Mouse (Mus musculus): ENCODE results near the gene Il9.

Gene Il9

DNA sequence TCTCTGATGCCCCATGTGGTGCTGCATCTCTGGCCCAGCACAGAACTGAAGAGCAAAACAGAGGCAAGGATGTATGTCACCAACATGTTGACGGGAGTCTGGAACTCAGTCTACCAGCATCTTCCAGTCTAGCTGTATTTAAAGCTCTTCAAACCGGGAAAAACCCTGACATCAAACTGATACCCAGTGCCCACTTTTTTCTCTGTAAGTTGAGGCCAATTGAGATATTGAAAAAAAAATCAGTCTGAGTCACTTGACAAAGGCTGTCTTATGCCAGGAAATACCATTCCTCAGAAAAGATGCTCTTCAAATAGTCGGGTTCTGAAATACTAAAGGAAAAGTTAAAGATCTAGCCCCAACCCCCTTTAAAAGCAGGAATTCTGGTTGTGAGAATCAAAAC lies at the start of gene Il9:
Il9 (minus strand) TSS at position 101 of the 400 bp plus-strand sequence.
- DNase-seq = no peak

- no peak for DNase-seq
Measured at GRCm38 (mm10) chr13:56529685-56530084, 47.6 kb upstream of the Il9 start.

- no peak for DNase-seq
Measured at GRCm38 (mm10) chr13:56529031-56529430, 47.0 kb upstream of the Il9 start.

DNA sequence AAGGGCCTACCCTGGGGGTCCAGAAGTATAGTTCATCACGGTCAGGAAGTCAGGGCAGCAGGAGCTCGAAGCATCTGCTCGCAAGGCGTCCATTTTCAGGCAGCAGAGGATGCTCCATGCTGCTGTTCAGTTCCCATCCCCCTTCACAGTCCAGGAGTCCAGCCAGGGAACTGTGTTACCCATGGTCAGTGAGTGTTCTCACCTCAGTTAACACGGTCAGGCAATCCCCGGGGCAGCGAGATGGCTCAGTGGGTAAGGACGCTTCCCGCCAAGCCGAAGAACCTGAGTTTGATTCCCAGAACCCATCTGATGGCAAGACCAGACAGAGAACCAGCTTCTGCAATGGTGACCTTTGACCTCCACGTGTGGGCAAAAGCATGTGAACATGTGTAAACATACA lies 46.2 kb upstream of the Il9 start:
- peak in 1 of 2 experiments; percentile 61 for DNase-seq

DNA sequence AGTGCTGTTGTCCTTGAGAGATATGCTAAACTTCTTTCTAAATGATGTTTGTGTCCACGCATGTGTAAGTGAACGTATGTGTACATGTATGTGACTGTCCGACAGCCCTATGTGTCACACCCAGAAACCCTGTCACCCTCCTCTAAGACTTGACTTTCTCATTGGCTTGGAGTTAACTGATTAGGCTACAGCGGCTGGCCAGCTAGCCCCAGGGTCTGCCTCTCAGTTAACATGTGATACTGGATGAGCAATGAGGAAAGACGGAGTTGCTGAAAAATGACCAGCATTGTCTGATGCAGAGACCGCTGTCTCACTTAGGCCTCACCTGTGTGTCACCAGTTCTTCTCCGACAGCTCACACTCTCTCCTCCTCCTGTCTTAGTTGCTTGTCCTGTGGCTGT lies 45.8 kb upstream of the Il9 start:
- no peak for DNase-seq

GRCm38 (mm10) chr13:56526871-56527270 lies 44.8 kb upstream of the Il9 start:
- no peak for DNase-seq

- DNase-seq = peak in 1 of 2 experiments; percentile 8
Measured at GRCm38 (mm10) chr13:56522821-56523167, 40.7 kb upstream of the Il9 start.

DNA sequence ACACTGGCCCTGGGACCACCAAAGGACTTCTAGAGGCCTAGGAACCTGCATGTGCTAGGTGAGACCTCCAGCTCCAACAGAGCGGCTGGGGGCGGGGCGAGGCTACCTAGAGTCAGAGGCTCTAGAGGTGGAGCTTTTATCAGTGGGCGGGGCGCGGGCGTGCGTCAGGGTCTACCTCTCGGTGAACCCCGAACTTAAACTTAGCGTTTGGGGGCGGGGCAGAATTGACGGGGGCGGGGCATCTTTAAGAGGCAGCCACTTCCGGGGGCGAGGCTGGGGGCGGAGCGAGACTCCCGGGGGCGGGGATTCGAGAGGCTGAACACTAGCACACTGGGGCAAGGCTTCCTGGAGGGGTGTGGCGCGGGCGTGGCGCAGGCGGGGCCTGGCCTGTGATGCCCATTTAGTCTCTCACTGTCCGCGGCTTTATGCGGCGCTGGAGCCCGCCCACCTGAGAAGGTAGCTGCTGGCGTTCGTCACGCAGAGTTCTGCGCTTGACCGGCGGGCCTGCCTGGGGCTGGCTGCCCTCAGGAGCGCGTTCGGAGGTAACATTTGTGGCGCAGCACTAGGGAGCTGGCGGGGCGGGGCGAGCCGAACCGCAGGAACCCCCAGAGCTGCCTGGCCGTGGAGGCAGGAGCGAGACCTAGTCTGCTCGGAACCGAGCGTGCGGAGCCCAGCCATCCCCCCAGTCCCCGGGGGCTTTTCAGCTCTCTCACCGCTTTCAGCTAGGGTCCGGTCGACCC lies 40.2 kb upstream of the Il9 start, which contains the start of gene Fbxl21:
Fbxl21 (plus strand) TSS at position 392 of the 740 bp plus-strand sequence.
- peak; percentile 96 to 98 for DNase-seq

DNA sequence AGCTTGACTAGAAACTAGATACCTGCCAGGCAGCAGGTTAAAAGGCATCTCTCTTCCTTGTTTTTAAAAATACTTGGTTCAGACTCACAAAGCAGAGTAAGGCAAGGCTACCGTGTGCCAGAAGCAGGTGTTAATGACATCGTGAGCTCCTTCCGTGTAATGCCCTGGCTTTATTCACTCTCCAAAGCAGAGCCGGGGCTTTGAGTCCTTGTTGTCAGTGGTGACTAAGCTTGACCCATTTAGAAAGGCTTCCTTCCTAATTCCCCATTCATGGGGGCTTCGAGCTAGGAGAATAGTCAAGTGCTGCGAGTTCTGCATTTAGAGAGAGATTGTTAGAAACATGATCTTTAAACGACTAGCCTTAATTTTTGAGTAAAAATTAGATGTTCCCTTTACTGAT lies 34.8 kb upstream of the Il9 start:
- DNase-seq = no peak

DNA sequence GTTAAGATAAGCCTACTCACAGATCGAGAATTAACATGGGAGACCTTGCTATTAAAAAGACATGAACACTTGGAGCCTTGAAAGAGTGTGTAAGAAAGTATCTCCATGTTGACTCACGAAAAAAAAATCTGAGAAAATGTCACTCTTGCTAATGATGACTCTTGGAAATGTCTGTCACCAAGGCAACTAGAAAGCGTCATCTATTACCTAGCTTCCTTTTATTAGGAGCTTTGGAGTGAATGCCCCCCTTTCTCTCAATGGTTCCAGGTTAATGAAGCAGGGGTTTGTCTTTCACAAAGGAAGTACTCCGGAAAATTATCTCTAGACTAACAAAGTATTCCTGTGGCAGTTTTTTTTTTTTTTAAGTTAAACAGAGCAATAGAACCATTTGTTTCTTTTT lies 34.3 kb upstream of the Il9 start:
- DNase-seq = no peak

DNA sequence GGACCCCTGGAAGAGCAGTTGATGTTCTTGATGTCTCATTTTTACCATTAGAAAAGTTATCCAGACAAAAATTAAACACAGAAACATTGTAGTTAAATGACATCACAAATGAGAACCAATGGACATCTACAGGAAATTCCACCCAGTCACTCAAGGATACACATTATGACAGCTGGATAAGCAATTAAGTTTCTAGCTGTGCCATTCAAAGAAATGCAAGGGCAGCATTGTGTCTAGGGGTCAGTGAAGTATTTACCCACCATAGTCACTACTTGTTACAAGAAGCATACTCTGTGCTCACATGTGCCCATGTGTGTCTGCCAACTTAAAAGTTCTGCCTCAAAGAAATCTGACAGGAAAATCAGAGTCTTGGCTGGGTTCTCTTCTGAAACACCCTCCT lies 31.5 kb upstream of the Il9 start:
- no peak for DNase-seq

GRCm38 (mm10) chr13:56509796-56510195 lies 27.8 kb upstream of the Il9 start:
- DNase-seq = peak; percentile 66 to 69

GRCm38 (mm10) chr13:56506871-56507496 lies 24.9 kb upstream of the Il9 start:
- no peak for DNase-seq

- no peak for DNase-seq
Measured at GRCm38 (mm10) chr13:56501866-56502420, 19.9 kb upstream of the Il9 start.

- DNase-seq = no peak
Measured at GRCm38 (mm10) chr13:56500636-56501035, 18.6 kb upstream of the Il9 start.

GRCm38 (mm10) chr13:56500132-56500531 lies 18.1 kb upstream of the Il9 start:
- DNase-seq = peak; percentile 17 to 56

DNA sequence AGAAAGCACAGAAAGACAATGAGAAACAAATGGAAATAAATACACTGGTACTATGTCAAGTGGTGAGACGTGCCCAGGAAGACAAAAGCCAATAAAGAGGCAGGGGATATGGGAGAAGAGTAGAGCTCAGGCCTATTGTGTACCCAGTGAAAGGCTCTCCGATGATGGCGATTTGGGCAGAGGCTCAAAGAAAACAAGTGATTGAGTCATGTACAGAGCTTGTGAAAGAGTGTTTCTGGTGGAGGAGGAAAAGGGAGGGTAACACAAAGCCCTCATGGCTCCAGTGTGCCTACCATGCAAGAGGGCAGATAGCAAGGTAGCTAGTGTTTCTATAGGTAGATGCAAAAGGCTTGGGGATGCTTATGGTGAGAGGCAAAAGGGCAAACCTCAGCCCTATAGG lies 12.4 kb upstream of the Il9 start:
- no peak for DNase-seq

GRCm38 (mm10) chr13:56488012-56488411 lies 6.0 kb upstream of the Il9 start:
- DNase-seq = no peak

DNA sequence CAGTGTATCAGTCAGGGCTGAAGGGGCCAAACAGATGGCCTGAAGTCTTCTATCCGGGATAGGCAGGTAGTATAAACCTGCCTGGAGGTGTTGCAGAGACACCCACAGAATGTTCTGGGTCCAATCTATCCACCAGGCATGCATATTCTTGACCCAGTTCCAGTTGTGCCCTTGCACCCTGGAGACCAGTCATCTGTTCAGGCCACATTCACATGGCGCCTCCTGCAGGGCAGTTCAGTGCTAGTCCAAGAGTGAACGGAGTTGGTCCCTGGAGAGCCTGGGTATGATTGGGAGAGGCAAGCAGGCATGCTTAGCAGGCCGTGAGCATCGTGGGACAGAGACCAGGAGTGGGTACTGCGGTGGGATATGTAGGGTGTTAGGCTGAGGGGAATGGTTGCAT lies 4.0 kb downstream of the Il9 start:
- peak in 1 of 2 experiments; percentile 51 for DNase-seq

DNA sequence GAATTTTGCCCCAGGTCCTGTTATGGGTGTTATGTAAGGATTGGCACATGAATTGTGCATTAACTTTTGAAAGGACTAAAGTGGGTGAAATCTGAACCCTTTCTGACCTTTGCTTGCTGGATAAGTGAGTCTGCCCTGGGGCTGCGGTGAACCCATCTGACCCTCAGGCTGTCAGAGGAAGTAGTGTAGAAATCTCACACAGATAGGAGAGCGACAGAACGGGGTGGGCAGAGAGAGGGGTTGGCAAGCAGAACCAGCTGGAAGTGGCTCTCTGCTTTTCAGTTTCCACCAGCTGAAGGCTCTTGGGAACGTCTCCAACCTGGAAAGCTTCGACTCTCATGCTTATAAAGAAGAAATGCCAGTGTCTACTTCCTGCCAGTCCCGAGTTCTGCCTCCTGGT lies 4.8 kb downstream of the Il9 start:
- DNase-seq = peak; percentile 56 to 70

DNA sequence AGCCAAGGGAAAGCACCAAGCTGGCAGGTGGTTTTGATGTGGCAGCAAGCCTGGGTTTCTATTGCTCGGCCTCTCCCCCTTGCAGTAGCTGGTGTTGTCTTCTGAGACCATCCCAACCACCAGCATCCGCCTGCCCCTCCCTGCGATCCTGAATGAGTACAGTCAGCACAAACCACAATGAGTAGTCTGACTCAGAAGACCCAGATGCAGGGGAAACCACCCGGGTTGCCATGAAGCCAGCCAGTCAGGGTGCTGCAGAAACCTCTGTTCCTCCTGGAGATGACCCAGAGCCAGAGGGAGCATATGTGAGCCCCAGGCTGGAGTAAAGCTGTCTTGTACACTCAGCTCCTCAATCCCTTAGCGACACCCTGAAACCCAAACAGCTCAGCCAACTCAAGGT lies 5.3 kb downstream of the Il9 start:
- peak in 1 of 2 experiments; percentile 27 for DNase-seq

GRCm38 (mm10) chr13:56475363-56475762 lies 6.7 kb downstream of the Il9 start:
- peak; percentile 55 to 64 for DNase-seq

DNA sequence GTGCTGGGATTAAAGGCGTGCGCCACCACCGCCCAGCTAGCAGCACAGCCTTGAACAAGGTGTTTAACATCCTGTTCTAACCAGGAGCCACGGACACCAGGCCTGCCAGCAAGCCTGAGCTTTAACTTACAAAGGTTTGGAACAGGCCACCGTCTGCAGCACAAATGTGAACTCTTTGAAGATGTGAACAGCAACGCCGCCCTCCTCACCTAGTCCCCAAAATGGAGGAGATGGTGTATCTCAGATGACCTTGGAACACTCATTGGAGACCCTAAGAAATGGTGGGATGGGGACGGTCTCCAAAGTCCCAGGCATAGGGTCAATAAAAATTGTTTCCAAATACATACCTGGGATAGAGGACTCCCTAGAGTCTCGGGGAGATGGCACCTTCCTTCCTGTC lies 9.4 kb downstream of the Il9 start:
- DNase-seq = no peak

- peak; percentile 70 to 71 for DNase-seq
Measured at GRCm38 (mm10) chr13:56471951-56472350, 10.1 kb downstream of the Il9 start.
